Mouse (Mus musculus): ENCODE measurements around the gene Irak1bp1. TPM values are rescaled to one million over a fixed set of nuclear protein-coding genes. Genes with fewer than 3 reads are reported as not detected.

Gene Irak1bp1
- 10 to 100 TPM; 16.8 to 18.1 TPM for total RNA-seq (2021)

DNA sequence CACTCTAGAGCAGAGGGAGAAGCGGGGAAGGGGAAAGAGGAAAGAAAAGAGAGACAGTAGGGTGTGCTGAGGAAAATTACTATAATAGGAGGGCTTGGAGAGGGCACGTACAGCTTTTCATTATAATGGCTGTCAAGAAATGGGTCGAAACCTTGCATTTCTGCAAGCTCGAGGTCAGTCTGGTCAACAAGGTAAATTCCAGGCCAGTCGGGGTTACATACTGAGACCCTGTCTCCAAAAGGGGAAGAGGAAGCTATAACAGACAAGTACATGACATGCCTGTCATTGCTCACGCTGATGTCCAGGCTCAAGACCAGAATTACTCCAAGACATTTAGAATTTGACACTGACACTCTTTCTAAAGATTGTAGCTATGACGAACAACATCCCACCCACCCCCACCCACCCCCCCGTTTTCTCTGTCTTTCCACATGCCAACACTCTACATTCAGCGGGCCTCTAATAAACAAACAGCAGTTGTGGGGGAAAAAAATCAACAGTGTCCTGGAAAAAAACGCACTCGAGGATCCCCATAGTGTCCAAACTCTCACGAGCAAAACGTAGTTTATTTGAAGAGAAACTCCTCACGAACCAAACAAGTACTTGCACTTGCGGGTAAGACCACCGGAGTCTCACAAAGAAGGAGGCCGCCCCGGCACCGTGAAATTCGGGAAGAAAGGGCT lies at the start of gene Irak1bp1:
Gene Irak1bp1 (plus strand): TSS at position 534 of the 683 bp plus-strand sequence.
- no peak for DNase-seq (ENCODE audit: low spot score in 2 of 2)
- intact Hi-C loops (cut with DNase I), result no loop called here

GRCm38 (mm10) chr9:82788375-82788774 lies 41.0 kb upstream of the Irak1bp1 start:
- intact Hi-C loops (cut with DNase I), result no loop called here
- no peak for DNase-seq (ENCODE audit: low spot score in 2 of 2)

- DNase-seq (ENCODE audit: low spot score in 2 of 2), result no peak
These were observed 29.0 kb upstream of the Irak1bp1 start for GRCm38 (mm10) chr9:82800360-82800759.

DNA sequence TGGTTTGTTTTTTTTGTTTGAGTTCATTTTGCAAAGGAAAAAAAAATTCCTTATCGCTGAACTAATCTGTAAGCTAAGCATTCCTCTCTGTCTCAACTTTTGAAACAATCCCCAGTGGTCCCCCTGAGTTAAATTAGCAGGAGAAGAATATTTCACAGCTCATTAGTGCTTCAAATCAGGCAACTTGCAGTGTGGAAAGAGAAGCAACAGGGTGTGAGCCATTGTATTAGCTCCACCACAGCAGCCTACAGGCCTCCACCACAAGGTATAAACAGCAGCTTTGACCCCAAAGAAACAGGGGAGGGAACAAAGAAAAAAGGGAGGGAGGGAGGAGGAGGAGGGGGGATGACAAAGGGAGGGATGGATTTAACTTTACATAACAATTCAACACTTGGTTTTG lies 22.2 kb upstream of the Irak1bp1 start:
- DNase-seq (ENCODE audit: low spot score in 2 of 2), result no peak
- intact Hi-C loops (cut with DNase I), result no loop called here

More at GRCm38 (mm10) chr9:82800360-82800759, 29.0 kb upstream of the Irak1bp1 start:
- intact Hi-C loops (cut with DNase I), result no loop called here

- intact Hi-C loops (cut with DNase I), result no loop called here
- no peak for DNase-seq (ENCODE audit: low spot score in 2 of 2)
These were observed 21.7 kb upstream of the Irak1bp1 start for GRCm38 (mm10) chr9:82807635-82808034.

GRCm38 (mm10) chr9:82812172-82812963 lies 17.0 kb upstream of the Irak1bp1 start:
- DNase-seq (ENCODE audit: low spot score in 2 of 2), result no peak
- intact Hi-C loops (cut with DNase I), result loop anchor here (10.0 kb wide), 1 partner anchor 1178 kb away; the partner anchor contains the start of gene Htr1b

DNA sequence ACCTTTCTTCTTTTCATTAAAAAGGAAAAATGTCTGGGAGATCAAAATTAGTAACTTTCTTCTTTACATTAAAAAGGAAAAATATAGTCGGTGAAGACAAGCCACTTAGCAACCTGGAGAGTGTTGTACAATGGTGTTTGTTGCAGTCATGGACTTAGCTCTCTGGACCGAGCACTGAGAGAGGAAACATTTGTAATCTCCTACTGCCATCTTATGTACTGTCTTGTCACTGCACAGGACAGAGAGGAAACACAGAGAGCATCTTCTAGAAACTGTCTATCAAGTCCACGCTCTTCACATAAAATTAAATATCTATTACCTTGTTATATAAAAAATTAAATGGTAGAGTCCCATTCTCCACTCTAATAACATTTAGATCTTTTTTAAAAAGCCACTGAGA lies 14.8 kb upstream of the Irak1bp1 start:
- intact Hi-C loops (cut with DNase I), result loop anchor here (10.0 kb wide), 1 partner anchor 1180 kb away; the partner anchor contains the start of gene Htr1b
- no peak for DNase-seq (ENCODE audit: low spot score in 2 of 2)

GRCm38 (mm10) chr9:82815257-82815785 lies 14.0 kb upstream of the Irak1bp1 start:
- intact Hi-C loops (cut with DNase I), result loop anchor here (10.0 kb wide), 1 partner anchor 1181 kb away; the partner anchor contains the start of gene Htr1b
- DNase-seq (ENCODE audit: low spot score in 2 of 2), result no peak

GRCm38 (mm10) chr9:82826426-82826825 lies 2.9 kb upstream of the Irak1bp1 start:
- no peak for DNase-seq (ENCODE audit: low spot score in 2 of 2)
- intact Hi-C loops (cut with DNase I), result no loop called here

DNA sequence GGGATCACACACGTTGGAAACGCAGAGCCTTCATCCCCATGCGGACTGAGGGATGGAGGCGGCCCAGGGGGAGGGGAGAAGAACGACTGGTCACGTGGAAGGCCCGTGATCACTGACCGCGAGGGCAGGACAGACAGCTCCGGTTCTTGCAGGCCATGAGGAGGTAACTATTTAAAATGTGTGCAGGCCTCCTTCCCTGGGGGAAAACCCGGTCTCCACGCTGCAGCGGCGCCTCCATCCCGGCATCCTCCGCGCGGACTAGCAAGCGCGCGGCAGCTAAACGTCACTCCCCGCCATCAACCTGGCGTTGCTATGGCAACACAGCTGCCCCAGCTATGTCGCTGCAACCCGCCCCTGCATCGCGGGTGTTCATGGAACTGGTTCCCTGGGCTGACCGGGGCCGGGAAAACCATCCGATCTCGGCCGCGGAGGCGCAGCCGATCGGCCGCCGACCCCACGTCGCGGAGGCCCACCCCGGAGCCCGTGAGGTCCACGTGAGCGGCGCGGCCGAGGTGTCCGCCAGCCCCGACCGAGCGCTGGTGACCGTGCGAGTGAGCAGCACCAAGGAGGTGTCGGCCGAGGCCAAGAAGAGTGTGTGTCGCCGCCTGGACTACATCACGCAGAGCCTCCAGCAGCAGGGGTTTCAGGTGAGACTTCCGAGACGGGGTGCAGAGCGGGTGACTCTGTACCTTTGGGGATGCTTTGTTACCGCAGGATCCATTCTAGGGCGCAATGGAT lies 522 bp downstream of the Irak1bp1 start:
- DNase-seq (ENCODE audit: low spot score in 2 of 2), result peak; percentile 90 to 91
- intact Hi-C loops (cut with DNase I), result no loop called here

- intact Hi-C loops (cut with DNase I), result no loop called here
- DNase-seq (ENCODE audit: low spot score in 2 of 2), result no peak
These were observed 2.6 kb downstream of the Irak1bp1 start for GRCm38 (mm10) chr9:82831891-82832290.

GRCm38 (mm10) chr9:82835921-82836320 lies 6.6 kb downstream of the Irak1bp1 start:
- intact Hi-C loops (cut with DNase I), result no loop called here
- no peak for DNase-seq (ENCODE audit: low spot score in 2 of 2)

DNA sequence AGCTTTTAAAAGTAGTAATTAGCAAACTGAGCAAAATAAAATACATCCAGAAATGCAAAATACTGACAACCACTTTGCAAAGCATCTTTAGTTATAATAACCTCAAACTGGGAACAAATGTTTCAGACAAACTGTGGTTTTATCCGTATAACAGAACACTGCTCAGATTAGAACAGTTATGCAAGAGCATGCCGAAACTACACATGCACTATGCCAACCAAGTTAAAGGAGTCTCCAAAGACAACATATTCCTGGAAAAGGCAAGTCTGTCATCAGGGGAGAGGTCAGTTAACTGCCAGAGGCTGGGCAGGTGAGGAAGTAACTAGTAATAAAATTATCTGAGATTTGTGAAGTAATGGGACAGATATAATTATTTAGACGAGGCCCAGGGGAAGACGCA lies 13.3 kb downstream of the Irak1bp1 start:
- no peak for DNase-seq (ENCODE audit: low spot score in 2 of 2)
- intact Hi-C loops (cut with DNase I), result no loop called here

- no peak for DNase-seq (ENCODE audit: low spot score in 2 of 2)
- intact Hi-C loops (cut with DNase I), result no loop called here
These were observed 24.7 kb downstream of the Irak1bp1 start for GRCm38 (mm10) chr9:82854040-82854439.

DNA sequence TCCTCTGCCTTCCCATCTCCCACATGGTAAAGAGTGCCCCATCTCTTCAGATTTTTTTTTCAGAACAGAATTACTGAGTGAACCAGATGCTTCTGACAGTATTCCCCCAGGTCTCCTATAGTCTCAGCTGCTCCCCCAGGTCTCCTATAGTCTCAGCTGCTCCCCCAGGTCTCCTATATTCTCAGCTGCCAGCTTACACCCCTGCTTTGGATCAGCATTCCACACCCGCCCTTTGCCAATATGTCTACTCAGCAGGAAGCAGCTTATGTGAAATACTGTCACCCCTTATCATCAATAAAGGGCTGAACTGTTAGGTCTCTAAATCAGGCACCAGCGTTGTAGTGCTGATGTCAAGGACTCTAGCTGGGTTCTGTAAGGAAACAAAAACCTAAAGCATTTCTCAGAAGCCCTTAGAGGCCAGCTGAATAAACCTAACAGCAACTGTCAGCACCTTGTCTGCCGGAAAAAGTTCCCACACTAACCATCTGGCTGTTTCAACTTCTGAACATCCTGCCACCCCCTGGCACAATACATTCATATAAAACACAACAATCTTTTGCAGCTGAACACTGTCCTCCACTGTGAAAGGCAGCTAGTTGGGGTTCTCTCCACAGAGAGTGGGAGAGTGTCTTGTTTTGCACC lies 25.8 kb downstream of the Irak1bp1 start:
- DNase-seq (ENCODE audit: low spot score in 2 of 2), result peak; percentile 41 to 46

GRCm38 (mm10) chr9:82856241-82856640 lies 26.9 kb downstream of the Irak1bp1 start:
- intact Hi-C loops (cut with DNase I), result loop anchor here (5.0 kb wide), 1 partner anchor 401 kb away; no protein-coding TSS in a partner anchor
- DNase-seq (ENCODE audit: low spot score in 2 of 2), result no peak

More for the DNA sequence above, 25.8 kb downstream of the Irak1bp1 start:
- intact Hi-C loops (cut with DNase I), result loop anchor here (5.0 kb wide), 1 partner anchor 402 kb away; no protein-coding TSS in a partner anchor

- intact Hi-C loops (cut with DNase I), result no loop called here
- DNase-seq (ENCODE audit: low spot score in 2 of 2), result no peak
These were observed 31.5 kb downstream of the Irak1bp1 start for GRCm38 (mm10) chr9:82860805-82861204.

GRCm38 (mm10) chr9:82861316-82861715 lies 32.0 kb downstream of the Irak1bp1 start:
- DNase-seq (ENCODE audit: low spot score in 2 of 2), result no peak
- intact Hi-C loops (cut with DNase I), result no loop called here

GRCm38 (mm10) chr9:82861775-82862430 lies 32.6 kb downstream of the Irak1bp1 start:
- no peak for DNase-seq (ENCODE audit: low spot score in 2 of 2)
- intact Hi-C loops (cut with DNase I), result no loop called here

All from left cerebral cortex, postnatal 36 days (tissue).